27 mouse cellular contexts compared by ENCODE assay signal in the genomic region with DNA sequence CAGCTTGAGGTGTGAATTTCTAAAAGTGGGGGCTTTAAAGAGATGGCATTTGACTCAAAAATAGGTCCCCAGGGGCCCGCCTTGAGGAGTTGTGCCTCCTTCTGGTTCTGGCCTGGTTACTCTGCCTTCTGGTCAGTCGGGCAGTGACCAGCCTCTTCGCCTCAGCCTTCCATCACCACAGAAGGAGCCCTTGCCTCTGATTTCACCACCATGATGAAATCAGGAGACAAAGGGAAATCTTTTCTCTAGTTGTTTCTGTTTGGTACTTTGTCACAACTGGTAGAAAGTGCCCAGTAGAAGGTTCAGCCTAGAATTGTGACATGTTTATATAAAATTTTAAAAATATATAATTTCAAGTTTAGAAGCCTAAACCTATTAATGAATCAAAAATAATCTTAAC.
"Had no signal": no experiment of that assay in that cellular context is flagged by ENCODE, and none has a peak within 500 bp of the region (broad histone marks: within the 10 kb centered on the region; RNA-seq: fewer than 3 reads in every experiment).

No protein-coding gene starts in this region.

- H3K36me3 ChIP-seq: limb, embryonic 10.5 days; limb, embryonic 12.5 days; limb, embryonic 13.5 days; limb, embryonic 15.5 days; liver, embryonic 12.5 days; liver, embryonic 13.5 days; liver, embryonic 15.5 days; lung, embryonic 15.5 days; midbrain, embryonic 10.5 days; midbrain, embryonic 12.5 days; midbrain, embryonic 13.5 days; midbrain, embryonic 15.5 days had no signal

- H3K4me2 ChIP-seq: limb, embryonic 12.5 days; limb, embryonic 13.5 days; limb, embryonic 15.5 days; liver, embryonic 11.5 days; liver, embryonic 12.5 days; liver, embryonic 13.5 days; liver, embryonic 15.5 days; lung, embryonic 14.5 days; lung, embryonic 15.5 days; midbrain, embryonic 11.5 days; midbrain, embryonic 12.5 days; midbrain, embryonic 13.5 days; midbrain, embryonic 15.5 days had no signal

- H3K27me3 ChIP-seq: limb, embryonic 12.5 days; limb, embryonic 13.5 days; limb, embryonic 15.5 days; liver, embryonic 12.5 days; liver, embryonic 13.5 days; liver, embryonic 15.5 days; lung, embryonic 15.5 days; midbrain, embryonic 12.5 days; midbrain, embryonic 13.5 days; midbrain, embryonic 15.5 days had no signal

- H3K4me3 ChIP-seq: left cerebral cortex, adult 2 months; limb, embryonic 10.5 days; limb, embryonic 12.5 days; limb, embryonic 13.5 days; limb, embryonic 15.5 days; liver, embryonic 12.5 days; liver, embryonic 13.5 days; liver, embryonic 15.5 days; lung, embryonic 15.5 days; megakaryocyte, embryonic 14.5 days; midbrain, embryonic 10.5 days; midbrain, embryonic 12.5 days; midbrain, embryonic 13.5 days; midbrain, embryonic 15.5 days had no signal

- DNase-seq: left cerebral cortex, postnatal 4 days; liver; liver, embryonic 13.5 days; liver, postnatal 0 days; lung, adult 18-20 months; lung, adult 2 months; lung, embryonic 14.5 days; lung, postnatal 10 days; lung, postnatal 14 days; lung, postnatal 36 days; lung, postnatal 4 days; midbrain, embryonic 14.5 days had no signal
